Mouse (Mus musculus): ENCODE data around the gene Grid2. TPM values are rescaled to one million over a fixed set of nuclear protein-coding genes. Genes with fewer than 3 reads are reported as not detected.

Grid2 gene
- polyA plus RNA-seq, 1 experiment from 2014 or later, result 1.8 TPM

DNA sequence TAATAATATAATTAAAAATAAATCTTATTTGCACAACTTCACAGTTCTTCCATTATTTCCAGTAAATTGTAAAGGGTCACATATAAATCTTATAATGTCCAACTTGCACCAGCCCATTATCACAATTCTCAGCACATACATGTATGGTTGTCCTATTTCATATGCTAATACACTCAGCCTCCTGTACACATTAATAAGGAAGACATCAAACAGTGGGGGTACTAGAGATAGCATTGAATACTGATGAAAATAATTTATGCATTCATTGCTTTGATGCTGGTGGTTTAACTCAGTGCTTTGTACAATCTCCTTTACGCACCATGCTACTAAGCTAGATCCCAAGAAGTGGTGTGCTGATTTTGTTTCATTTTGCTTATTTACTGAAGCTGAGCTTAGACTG is 446.0 kb downstream of the Grid2 start:
- WGBS, result 70% methylated on average over 1 of the region's 1 CpGs
- Histone ChIP-seq H3K27ac (no peak overlapping the region), H3K36me3 (replicated peaks) (no peaks in the 10 kb centered on the region), H3K27me3 (no peaks in the 10 kb centered on the region), H3K4me2 (no peak overlapping the region), H3K9me3 (no peaks in the 10 kb centered on the region), H3K4me1 (no peaks in the 10 kb centered on the region), H3K9ac (no peak overlapping the region), H3K4me3 (replicated peaks) (no peak overlapping the region)
- ATAC-seq (ENCODE audit: low FRiP score), result no peak

DNA sequence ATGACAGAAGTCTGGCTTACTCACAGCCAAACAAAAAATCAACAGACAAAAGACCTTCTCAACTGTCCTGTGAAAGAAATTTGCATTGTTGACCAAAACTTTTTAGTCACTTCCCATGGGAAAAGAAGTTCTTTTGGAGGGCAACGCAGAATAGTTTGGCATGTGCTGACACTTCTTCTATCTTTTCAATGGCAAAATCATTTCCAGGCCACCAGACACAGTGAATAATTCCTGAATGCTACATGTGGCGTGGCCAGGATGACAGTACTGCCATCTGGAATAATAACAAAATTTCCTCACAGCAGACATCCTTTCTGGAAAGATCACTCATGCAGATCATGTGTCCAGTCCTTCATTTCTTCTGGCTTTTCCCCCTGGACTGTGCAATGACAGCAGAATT is 478.1 kb downstream of the Grid2 start:
- Histone ChIP-seq H3K27me3 (no peaks in the 10 kb centered on the region), H3K4me1 (no peaks in the 10 kb centered on the region), H3K9me3 (no peaks in the 10 kb centered on the region), H3K4me2 (no peak overlapping the region), H3K4me3 (replicated peaks) (no peak overlapping the region), H3K36me3 (replicated peaks) (no peaks in the 10 kb centered on the region), H3K27ac (no peak overlapping the region), H3K9ac (no peak overlapping the region)
- ATAC-seq (ENCODE audit: low FRiP score), result no peak
- 40% methylated on average over 2 of the region's 2 CpGs for WGBS

DNA sequence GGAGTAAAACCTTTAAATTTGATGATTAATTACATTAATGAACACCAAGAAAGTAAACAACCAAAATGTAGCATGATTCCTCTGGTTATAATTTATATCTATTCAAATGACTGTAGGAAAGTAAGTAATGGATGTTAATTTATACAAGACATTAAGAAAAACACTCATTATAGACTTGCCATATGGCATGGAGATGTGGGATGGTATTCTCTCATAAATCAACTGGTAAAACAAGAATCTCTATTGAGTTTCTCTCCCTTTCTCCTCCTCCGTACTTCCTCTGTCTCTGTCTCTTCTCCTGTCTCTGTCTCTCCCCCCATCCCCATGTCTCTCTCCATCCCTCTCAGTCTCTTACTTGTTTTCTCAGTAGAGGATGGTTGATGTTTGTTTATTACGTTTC is 506.9 kb downstream of the Grid2 start:
- no peak for ATAC-seq (ENCODE audit: low FRiP score)
- Histone ChIP-seq H3K4me1 (no peaks in the 10 kb centered on the region), H3K9ac (no peak overlapping the region), H3K27ac (no peak overlapping the region), H3K4me3 (replicated peaks) (no peak overlapping the region), H3K4me2 (no peak overlapping the region), H3K9me3 (no peaks in the 10 kb centered on the region), H3K36me3 (replicated peaks) (no peaks in the 10 kb centered on the region), H3K27me3 (no peaks in the 10 kb centered on the region)
- WGBS, result 87% methylated on average over 2 of the region's 2 CpGs

DNA sequence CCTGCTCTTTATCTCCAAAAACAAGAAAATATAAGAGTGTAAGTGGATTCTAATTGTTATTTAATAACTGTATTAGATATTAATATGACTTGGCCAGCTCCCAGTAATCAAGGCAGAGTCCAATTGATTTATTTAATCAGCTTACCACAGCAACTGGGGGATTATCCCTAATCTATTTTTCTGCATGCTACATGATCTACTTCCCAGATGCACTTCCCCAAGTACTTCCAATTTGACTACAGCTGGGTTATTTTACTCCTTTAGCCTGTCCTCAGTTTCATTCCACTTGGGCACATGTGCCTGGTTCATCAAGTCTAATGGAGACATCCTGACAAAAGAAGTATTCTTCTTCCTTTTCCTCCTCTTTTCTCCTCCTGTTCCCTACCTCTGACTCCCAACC is 539.0 kb downstream of the Grid2 start:
- no peak overlapping the region for H3K9ac ChIP-seq
- no peak for ATAC-seq (ENCODE audit: low FRiP score)
- H3K4me1 ChIP-seq, result no peaks in the 10 kb centered on the region
- no peak overlapping the region for H3K4me2 ChIP-seq
- H3K36me3 ChIP-seq (replicated peaks), result no peaks in the 10 kb centered on the region
- no peak overlapping the region for H3K27ac ChIP-seq
- no peaks in the 10 kb centered on the region for H3K27me3 ChIP-seq
- no peak overlapping the region for H3K4me3 ChIP-seq (replicated peaks)
- no peaks in the 10 kb centered on the region for H3K9me3 ChIP-seq

DNA sequence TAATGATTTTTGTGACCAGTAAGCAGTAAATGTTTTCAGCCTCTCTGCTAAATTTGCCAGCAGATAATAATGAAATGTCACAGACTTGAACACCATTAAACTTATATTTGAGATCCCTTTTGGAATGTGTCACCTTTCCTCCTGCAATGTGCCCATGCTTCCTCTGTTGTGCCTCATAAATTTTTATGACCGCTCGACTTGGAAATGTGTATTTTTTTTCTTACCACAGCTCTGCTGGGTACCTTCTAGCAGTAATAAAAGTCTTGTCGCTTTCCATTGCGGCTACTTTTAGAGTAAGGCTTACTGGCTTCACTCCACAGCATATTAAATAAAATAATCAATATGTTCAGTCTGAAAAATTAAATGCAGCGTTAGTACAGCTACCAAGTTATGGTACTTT is 564.6 kb downstream of the Grid2 start:
- H3K27me3 ChIP-seq, result no peaks in the 10 kb centered on the region
- no peak for ATAC-seq (ENCODE audit: low FRiP score)
- WGBS, result 85% methylated on average over 5 of the region's 5 CpGs

DNA sequence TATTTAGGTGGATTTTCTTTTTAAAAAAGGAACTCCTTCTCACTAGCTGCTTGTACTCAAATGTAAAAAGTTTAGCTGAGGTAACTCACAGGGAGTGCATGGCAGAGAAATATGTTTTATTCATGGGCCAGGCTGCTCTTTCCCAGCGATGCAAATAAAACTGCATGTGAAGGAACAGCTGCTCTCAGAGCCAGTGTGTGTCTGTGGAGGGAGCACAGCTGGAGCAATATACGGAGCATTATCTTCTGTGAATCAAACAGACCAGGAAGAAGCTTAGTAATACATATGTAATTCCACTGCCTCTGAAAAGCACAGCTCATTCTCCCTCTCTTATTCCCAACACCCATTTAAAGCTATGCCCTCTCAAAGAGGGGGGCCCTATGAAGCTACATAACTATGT is 607.0 kb downstream of the Grid2 start:
- Histone ChIP-seq H3K4me1 (peaks cover 11% of the 10 kb centered on the region; the same call in 1 of the 2 replicates), H3K36me3 (replicated peaks) (no peaks in the 10 kb centered on the region), H3K27me3 (no peaks in the 10 kb centered on the region), H3K4me3 (replicated peaks) (no peak overlapping the region), H3K27ac (no peak overlapping the region), H3K9me3 (no peaks in the 10 kb centered on the region), H3K9ac (no peak overlapping the region), H3K4me2 (no peak overlapping the region)
- peak; percentile 65 for ATAC-seq (ENCODE audit: low FRiP score)
- WGBS, result 14% methylated on average over 2 of the region's 2 CpGs

More for the DNA sequence above, 564.6 kb downstream of the Grid2 start:
- H3K4me2 ChIP-seq, result no peak overlapping the region
- H3K9me3 ChIP-seq, result no peaks in the 10 kb centered on the region
- H3K27ac ChIP-seq, result no peak overlapping the region
- H3K36me3 ChIP-seq (replicated peaks), result no peaks in the 10 kb centered on the region
- no peak overlapping the region for H3K9ac ChIP-seq
- no peak overlapping the region for H3K4me3 ChIP-seq (replicated peaks)
- H3K4me1 ChIP-seq, result no peaks in the 10 kb centered on the region

DNA sequence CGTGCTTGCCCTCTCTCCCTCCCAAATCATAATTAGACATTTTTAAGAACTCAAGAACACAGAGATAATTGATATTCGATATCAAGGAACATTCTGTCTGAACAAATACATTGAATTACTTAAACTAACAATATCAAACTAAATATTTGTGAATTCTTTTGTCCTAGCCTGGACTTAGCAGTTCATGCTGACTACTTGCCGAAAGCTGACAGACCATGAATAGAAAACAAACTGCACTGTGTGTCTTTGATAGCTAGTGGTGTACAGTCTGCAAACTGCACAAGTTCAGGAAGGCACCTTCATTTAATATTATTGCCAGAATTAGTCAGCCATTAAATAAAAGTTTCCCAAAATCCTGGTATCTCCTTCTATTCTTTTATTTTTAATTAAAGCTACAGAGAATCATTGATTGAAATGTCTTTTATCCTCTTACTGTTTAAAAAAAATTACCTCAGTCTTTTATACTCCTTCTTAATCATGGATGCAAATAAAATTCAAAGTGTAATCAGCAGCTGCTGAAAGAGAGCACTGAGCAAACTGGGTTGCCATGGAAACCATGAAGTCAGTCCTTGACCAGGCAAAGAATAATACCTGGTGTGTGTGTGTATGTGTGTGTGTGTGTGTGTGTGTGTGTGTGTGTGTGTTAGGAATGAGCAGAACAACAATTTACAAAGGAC is 621.5 kb downstream of the Grid2 start:
- peak; percentile 92 for ATAC-seq (ENCODE audit: low FRiP score)
- H3K36me3 ChIP-seq (replicated peaks), result no peaks in the 10 kb centered on the region
- H3K9me3 ChIP-seq, result no peaks in the 10 kb centered on the region
- no peak overlapping the region for H3K9ac ChIP-seq
- H3K4me2 ChIP-seq, result no peak overlapping the region; the same call in 1 of the 2 replicates
- peaks cover 15% of the 10 kb centered on the region for H3K4me1 ChIP-seq
- peak overlapping the region; percentile 31; the same call in 1 of the 2 replicates for H3K27ac ChIP-seq
- no peak overlapping the region for H3K4me3 ChIP-seq (replicated peaks)
- no peaks in the 10 kb centered on the region for H3K27me3 ChIP-seq
- WGBS, result 27% methylated on average over 3 of the region's 3 CpGs

DNA sequence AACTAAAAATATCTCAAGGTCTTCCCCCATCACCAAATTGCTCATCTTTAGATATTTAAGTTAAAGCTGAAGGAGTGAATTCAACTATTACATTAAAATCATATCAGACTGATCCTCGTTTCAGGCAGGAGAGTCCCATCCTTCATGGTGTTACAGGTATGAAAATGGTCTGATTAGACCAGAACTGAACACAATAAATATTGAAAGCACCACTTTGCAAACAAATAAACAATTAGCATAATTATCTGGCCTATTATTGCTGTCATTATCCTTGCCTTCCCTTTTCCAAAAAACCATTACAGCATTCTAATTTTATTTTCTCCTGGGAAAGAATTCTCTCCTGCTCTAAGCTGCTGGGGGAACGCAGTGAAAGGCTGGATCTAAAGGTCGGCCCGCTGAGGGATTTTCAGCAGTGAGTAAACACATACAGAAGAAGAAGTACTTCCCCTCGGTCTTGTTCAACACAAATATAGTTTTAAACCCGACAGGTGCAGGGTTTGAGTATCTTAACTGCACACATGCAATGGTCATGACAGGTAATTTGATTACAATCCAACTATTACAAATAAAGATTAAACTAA is 622.2 kb downstream of the Grid2 start:
- 38% methylated on average over 6 of the region's 6 CpGs for WGBS
- Histone ChIP-seq H3K4me1 (peaks cover 15% of the 10 kb centered on the region), H3K4me3 (replicated peaks) (no peak overlapping the region), H3K27ac (peak overlapping the region; percentile 19; the same call in 1 of the 2 replicates), H3K36me3 (replicated peaks) (no peaks in the 10 kb centered on the region), H3K9ac (no peak overlapping the region), H3K9me3 (no peaks in the 10 kb centered on the region), H3K4me2 (no peak overlapping the region; the same call in 1 of the 2 replicates), H3K27me3 (no peaks in the 10 kb centered on the region)
- ATAC-seq (ENCODE audit: low FRiP score), result peak; percentile 47; the same call in 1 of the 2 replicates

DNA sequence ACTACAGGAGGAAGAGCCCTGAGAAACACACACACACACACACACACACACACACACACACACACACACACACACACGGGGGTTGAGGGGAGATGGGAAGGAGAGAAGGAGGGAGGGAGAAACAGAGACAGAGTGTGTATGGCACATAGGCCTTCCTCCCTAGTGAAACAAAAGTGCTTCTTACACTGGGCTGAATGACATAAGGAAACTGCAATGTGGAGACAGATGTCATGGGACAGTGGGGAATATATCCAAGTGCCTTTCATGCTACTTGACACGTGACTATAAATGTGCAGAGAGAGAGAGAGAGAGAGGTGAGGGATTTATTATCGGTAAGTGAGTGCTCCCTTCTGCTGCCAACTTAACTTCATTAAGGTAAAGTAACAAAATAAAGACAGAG is 639.0 kb downstream of the Grid2 start:
- 77% methylated on average over 3 of the region's 3 CpGs for WGBS
- Histone ChIP-seq H3K9me3 (no peaks in the 10 kb centered on the region), H3K4me1 (no peaks in the 10 kb centered on the region), H3K9ac (no peak overlapping the region), H3K36me3 (replicated peaks) (no peaks in the 10 kb centered on the region), H3K27ac (no peak overlapping the region), H3K27me3 (no peaks in the 10 kb centered on the region), H3K4me2 (no peak overlapping the region), H3K4me3 (replicated peaks) (no peak overlapping the region)
- ATAC-seq (ENCODE audit: low FRiP score), result no peak

DNA sequence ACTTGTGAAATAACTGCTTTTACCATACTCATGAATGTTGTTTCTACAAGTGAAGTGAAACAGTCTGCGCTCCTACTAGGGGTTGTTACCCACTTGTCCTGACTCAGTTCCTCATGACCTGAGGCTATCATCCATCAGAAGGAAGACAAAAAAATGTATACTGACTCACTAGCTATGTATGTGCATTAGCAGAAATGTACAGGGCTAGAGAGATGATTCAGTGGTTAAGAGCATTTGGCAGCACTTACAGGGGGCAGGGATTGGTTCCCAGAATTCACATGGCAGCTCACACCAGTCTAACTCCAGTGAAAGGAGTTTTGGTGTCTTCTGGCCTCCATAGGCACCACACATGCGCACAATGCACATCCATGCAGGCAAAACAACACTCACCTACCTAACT is 642.5 kb downstream of the Grid2 start:
- WGBS, result 97% methylated on average over 2 of the region's 2 CpGs
- H3K4me1 ChIP-seq, result no peaks in the 10 kb centered on the region

DNA sequence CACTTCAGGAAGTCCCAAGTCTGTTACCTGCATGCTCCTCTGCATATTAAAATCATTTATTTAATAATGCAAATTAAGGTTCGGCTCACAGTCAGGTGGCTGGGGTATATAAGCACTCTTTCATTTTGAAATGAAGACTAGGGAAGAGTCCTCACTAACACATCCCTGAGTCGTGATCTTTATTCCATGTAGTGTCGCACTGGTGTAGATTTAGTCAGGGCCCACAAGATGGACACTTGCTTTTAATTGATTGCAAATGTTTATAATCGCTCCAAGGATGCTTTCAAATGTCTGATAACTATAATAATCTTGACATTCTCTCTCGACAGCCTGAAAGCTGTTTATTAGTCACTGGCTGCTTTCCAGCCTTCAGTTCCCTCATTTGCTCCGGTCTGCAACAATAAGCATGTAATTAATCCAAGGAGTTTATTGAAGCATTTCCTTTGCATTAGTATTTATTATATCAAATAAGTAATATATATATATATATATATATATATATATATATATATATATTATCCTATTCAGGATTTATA is 661.4 kb downstream of the Grid2 start:
- no peaks in the 10 kb centered on the region for H3K9me3 ChIP-seq
- no peak overlapping the region for H3K4me3 ChIP-seq (replicated peaks)
- no peaks in the 10 kb centered on the region for H3K4me1 ChIP-seq
- 69% methylated on average over 6 of the region's 6 CpGs for WGBS
- no peak overlapping the region for H3K9ac ChIP-seq
- H3K27ac ChIP-seq, result no peak overlapping the region
- no peak overlapping the region for H3K4me2 ChIP-seq
- no peaks in the 10 kb centered on the region for H3K27me3 ChIP-seq
- ATAC-seq (ENCODE audit: low FRiP score), result no peak
- H3K36me3 ChIP-seq (replicated peaks), result no peaks in the 10 kb centered on the region

More for the DNA sequence above, 642.5 kb downstream of the Grid2 start:
- H3K27ac ChIP-seq, result no peak overlapping the region
- no peaks in the 10 kb centered on the region for H3K27me3 ChIP-seq
- no peak overlapping the region for H3K4me2 ChIP-seq
- no peaks in the 10 kb centered on the region for H3K9me3 ChIP-seq
- H3K36me3 ChIP-seq (replicated peaks), result no peaks in the 10 kb centered on the region
- H3K4me3 ChIP-seq (replicated peaks), result no peak overlapping the region
- ATAC-seq (ENCODE audit: low FRiP score), result no peak
- H3K9ac ChIP-seq, result no peak overlapping the region

DNA sequence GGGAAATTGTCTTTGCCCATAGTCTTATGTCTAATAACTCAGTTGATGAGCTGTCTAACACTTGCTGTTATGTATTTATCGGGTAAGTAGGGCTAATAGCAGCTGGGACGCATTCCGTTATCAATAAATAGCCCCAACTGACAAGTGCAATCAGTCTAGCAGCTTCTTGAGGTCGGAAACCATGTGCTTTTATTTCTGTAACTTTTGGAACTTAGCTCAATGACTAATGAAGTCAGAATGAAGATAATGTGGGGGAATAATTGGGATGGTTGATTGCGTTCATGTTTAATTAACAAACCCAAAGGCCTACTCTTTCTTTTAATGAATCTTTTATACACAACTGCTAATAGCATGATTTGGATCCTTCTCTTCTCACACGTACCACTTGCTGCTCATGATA is 666.3 kb downstream of the Grid2 start:
- Histone ChIP-seq H3K4me3 (replicated peaks) (no peak overlapping the region), H3K27me3 (no peaks in the 10 kb centered on the region), H3K27ac (no peak overlapping the region), H3K4me2 (no peak overlapping the region), H3K9me3 (no peaks in the 10 kb centered on the region), H3K36me3 (replicated peaks) (no peaks in the 10 kb centered on the region), H3K9ac (no peak overlapping the region), H3K4me1 (no peaks in the 10 kb centered on the region)
- 87% methylated on average over 6 of the region's 6 CpGs for WGBS
- ATAC-seq (ENCODE audit: low FRiP score), result no peak

DNA sequence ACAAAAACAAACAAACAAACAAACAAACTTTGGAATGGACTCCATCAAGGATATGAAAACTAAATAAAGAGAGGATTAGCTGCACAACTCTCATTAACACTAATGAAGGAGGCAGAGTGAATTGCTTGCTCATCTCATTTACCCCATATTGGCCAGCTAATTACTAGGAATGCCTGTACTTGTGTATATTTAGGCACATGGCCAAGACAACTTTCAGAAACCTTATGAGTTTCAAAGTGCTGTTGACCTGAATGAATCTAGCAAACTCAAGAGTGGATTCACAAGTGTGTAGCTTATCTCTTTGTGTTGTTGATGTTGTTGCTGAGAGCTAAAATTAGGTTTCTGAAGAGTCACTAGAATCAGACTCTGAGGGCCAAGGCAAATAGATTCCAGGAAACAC is 675.5 kb downstream of the Grid2 start:
- Histone ChIP-seq H3K27me3 (no peaks in the 10 kb centered on the region), H3K4me3 (replicated peaks) (no peak overlapping the region), H3K9ac (no peak overlapping the region), H3K36me3 (replicated peaks) (no peaks in the 10 kb centered on the region), H3K9me3 (no peaks in the 10 kb centered on the region), H3K4me2 (no peak overlapping the region), H3K27ac (no peak overlapping the region), H3K4me1 (no peaks in the 10 kb centered on the region)
- ATAC-seq (ENCODE audit: low FRiP score), result peak; percentile 33; the same call in 1 of the 2 replicates

Measured in forebrain, embryonic 12.5 days (tissue).